Mouse (Mus musculus) induced T-regulatory cell, adult 2 months (primary cell): ENCODE data around the gene Foxk2.

ENCODE experiments used
- DNase-seq: peaks from one replicate; pipeline ENCODE4 v3.0.0-alpha.2; 2012; ENCODE audit warnings: low read depth

The Foxk2 gene

DNA sequence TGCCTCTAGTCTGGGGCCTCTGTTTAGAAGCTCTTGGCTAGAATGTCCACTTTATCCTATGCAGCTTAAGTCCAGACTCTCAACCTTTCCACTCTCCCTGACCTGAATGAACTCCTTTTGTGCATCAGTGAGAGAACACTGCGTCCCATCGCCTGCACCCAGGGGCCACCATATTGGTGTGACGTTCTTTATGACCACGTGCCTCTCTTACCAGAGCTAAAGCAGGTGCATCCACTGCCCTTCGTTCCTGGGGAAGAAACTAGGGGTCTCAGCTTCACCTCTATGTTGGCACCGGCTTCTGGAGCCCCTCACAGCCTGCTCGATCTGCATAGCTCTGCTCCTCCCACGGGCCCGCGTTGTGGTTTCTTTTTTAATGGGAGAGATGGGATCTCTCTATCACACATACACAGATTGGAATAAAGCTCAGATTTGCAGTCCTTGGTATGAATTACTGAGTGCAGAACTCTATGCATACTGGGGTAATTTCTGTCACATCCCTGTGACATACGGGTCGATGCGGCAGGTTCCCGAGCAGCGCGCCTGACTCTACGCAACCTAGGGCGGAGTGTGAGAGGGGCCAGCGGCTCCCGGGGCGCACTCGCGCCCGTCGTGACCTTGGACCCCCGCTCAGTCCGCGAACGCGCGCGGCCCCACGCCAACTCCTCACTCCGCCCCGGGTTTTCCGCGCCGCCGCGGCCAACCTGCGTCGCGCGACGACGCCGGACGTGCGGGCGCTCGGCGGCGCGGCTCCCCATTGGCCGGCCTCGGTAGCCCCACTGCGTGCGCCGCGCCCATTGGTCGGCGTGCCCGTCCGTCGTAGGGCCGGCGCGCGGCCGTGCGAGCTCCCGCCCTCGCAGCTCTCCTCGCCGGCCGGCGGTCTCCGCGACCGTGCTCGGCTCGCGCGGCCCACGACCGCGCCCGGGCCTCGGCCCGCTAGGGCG lies at the start of gene Foxk2:
Foxk2 (plus strand) TSS at position 831 of the 941 bp plus-strand sequence.
- peak; percentile 93 for DNase-seq

DNA sequence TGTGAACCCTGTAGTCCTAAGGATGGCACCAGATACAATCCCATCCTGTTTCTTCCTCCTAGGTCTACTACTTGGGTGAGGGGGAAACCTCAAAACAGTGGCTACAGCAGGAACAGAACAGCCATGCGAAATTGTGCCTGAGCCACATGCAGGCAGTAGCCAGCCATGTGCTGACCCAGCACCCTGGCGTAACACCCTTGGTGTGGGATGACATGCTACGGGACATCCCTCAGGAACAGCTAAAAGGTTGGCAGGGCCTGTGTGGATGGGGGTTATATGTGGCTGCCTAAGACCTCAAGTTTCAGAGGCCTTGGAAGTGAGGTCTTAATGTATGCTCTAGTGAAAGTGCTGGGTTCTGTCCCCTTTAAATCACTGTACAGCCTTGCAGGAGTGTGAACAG lies 43.0 kb upstream of the Foxk2 start:
- DNase-seq, result no peak

DNA sequence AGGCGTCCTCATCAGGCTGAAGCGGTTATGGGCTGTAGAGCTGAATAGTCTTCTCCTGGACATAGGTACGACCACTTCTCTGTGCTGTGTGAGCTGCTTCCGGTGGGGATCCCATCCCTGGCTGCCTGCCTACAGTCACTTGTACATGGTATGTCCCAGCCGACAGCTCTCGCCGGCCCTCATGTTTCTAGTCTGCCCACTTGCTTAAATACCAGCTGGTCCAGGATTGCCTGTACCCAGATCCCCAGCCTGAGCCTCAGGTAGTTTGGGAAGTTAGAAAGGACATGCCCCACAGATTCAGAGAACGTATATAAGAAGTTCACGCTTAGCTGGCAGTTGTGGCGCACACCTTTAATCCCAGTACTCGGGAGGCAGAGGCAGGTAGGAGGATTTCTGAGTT lies 40.0 kb upstream of the Foxk2 start:
- no peak for DNase-seq

- no peak for DNase-seq
Measured at GRCm38 (mm10) chr11:121220771-121221170, 39.0 kb upstream of the Foxk2 start.

- no peak for DNase-seq
Measured at GRCm38 (mm10) chr11:121221321-121222010, 38.3 kb upstream of the Foxk2 start.

- DNase-seq, result peak; percentile 38
Measured at GRCm38 (mm10) chr11:121228129-121229017, 31.4 kb upstream of the Foxk2 start.

GRCm38 (mm10) chr11:121229018-121229439 lies 30.8 kb upstream of the Foxk2 start, which contains the start of gene Cybc1:
Gene Cybc1 (minus strand): TSS chr11:121229322.
- peak; percentile 96 for DNase-seq

- no peak for DNase-seq
Measured at GRCm38 (mm10) chr11:121231191-121231590, 28.6 kb upstream of the Foxk2 start.

- no peak for DNase-seq
Measured at GRCm38 (mm10) chr11:121231628-121232291, 28.0 kb upstream of the Foxk2 start.

- no peak for DNase-seq
Measured at GRCm38 (mm10) chr11:121232706-121233105, 27.1 kb upstream of the Foxk2 start.

DNA sequence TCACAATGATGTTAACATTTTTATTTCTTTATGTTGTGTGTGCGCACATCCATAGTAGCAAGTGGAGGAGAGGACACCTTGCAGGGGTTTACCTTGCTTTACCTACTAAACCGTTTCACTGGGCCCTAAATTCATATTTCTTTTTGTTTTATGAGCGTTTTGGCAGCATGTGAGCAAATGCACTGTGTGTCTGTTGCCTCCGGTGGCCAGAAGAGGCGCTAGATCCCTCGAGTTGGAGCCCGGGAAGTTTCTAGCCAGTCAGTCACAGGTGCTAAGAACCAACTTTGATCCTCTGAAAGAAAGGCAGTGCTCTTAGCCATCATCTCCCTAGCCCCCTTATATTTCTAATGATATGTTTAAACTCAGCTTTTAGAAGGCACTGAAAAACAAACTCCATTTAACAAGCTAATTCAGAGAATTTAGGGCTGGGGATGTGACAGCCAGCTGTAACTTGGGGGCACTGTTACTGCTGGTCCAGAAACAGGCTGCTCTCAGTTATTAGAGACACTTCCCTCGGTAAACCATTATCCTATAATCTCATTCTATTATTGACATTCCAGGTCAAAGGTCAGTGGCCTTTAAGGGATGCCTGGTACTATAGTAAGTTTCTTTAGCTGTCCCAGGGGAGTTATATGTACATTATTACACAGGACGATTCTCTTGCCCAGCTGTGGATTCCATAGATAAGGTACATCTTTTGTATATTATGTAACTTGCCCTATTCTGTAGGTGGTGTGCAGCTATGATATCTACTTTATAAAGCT lies 24.1 kb upstream of the Foxk2 start:
- DNase-seq, result peak; percentile 77

DNA sequence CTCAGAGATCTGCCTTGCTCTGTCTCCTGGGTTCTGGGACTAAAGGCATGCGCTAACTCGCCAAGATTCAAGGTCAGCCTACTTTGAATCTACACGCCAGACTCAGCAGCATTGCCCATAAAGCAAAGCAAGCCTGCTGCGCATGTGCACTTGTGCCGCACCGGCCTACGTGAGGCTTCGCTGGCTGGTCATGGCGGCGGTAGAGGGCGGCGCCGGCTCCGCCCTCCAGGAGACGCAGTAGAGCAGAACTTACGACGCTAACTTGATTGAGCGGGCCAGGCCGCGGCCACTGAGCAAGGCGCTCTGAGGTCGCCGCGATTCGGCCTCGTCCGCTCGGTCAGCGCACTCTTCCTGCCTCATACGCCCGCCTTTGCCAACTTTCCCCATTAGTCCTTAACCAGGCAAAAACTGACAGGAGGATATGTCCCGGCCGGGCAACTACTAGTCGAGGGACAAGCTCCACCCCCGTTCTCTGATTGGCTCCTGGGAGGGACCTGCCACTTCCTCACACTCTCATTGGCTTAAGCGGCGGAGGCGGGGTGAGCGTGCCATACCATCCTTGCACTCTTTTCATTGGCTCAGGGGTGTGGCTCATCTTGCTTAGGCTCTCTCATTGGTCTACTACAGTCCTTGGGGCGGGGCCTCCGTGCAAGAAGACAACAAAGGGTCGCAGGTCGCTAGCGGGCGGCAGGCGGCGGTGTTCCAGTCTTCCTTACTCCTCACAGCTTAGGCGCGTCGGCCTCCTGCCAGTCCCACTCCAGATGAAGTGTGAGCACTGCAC lies 23.0 kb upstream of the Foxk2 start, which contains the start of gene Narf:
Narf (plus strand) TSS at position 690 of the 781 bp plus-strand sequence.
- peak; percentile 100 for DNase-seq

GRCm38 (mm10) chr11:121237345-121238128 lies 22.3 kb upstream of the Foxk2 start:
- DNase-seq, result peak; percentile 78

- DNase-seq, result no peak
Measured at GRCm38 (mm10) chr11:121239669-121240068, 20.1 kb upstream of the Foxk2 start.

GRCm38 (mm10) chr11:121250196-121250595 lies 9.6 kb upstream of the Foxk2 start:
- no peak for DNase-seq

DNA sequence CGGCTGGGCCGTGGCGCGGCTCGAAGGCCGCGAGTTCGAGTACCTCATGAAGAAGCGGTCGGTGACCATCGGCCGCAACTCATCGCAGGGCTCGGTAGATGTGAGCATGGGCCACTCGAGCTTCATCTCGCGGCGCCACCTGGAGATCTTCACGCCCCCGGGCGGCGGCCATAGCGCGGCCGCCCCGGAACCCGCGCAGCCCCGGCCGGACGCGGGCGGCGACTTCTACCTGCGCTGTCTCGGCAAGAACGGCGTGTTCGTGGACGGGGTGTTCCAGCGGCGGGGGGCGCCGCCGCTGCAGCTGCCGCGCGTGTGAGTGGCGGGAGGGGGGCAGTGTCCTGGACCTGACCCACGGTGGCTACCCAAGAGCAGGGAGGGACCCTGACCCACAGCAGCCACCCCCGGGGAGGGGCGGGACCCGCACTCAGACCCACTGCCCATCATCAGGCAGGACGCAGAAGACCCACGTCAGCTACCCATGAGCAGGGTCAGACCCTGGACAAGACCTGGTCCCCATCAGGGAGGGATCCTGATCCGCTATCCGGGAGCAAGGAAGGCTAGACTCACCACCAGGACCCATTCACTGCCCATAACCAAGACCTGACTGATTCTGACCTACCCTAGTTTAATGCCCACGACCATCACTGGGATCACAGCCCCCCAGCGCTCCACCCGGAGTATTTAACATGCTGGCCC lies 569 bp downstream of the Foxk2 start:
- peak; percentile 65 for DNase-seq

- DNase-seq, result no peak
Measured at GRCm38 (mm10) chr11:121261074-121261473, 1.3 kb downstream of the Foxk2 start.

- DNase-seq, result no peak
Measured at GRCm38 (mm10) chr11:121277516-121277915, 17.7 kb downstream of the Foxk2 start.
